Mouse (Mus musculus): ENCODE results near the gene Sf3b5.

GRCm38 (mm10) chr10:12965669-12966180, 39.4 kb upstream of the Sf3b5 start:
- TF ChIP-seq EP300 (IDR thresholded peaks at IDR 0.05; ENCODE audit: low read depth): no peak
- no peak for TF ChIP-seq CTCF (IDR thresholded peaks at IDR 0.05; ENCODE audit: low read depth)
